Mouse (Mus musculus) R1 (cell line): ENCODE measurements at regions not wholly inside any gene's neighbourhood (a gene's known extent, or its start where the extent isn't known, plus 50 kb on each side); places are given as distances from the start of the nearest gene placed in this dataset.
A peak's percentile ranks its signal among the peaks of the same experiment; 100 is the strongest.

ENCODE experiments used
- DNase-seq: peaks from one replicate; pipeline ENCODE4 v3.0.0-alpha.2; 2018; ENCODE audit warnings: low read depth, low spot score

GRCm38 (mm10) chr16:12359116-12359515, 375.2 kb downstream of the Shisa9 start:
- DNase-seq, result peak; percentile 48

- no peak for DNase-seq
These were observed 405.6 kb downstream of the Shisa9 start for GRCm38 (mm10) chr16:12389545-12389944.

GRCm38 (mm10) chr16:12435697-12436221, 451.8 kb downstream of the Shisa9 start:
- DNase-seq, result no peak

- DNase-seq, result no peak
These were observed 454.7 kb downstream of the Shisa9 start for GRCm38 (mm10) chr16:12438622-12439021.

GRCm38 (mm10) chr16:12454791-12455190, 470.9 kb downstream of the Shisa9 start:
- DNase-seq, result no peak
